20 mouse cellular contexts compared by ENCODE assay signal in the genomic region with DNA sequence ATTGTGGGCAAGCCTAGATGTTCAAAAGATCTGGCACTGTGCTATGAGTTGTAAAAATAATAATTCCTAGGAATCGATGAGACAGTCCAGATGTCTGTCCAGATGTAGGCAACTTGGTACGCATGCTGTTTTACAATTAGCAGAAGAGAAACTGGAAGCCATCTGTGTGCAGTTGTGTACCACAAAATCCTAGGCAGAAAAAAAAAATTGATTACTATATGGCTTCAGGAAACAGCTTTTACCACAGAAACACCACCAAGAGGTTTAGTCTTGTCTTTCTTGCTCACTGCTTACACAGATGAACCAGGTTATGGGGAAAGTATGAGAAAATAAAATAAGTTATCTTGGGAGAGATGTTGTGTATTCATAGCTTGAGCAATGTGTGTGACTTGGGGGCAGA.
"Had no signal": no experiment of that assay in that cellular context is flagged by ENCODE, and none has a peak within 500 bp of the region (broad histone marks: within the 10 kb centered on the region; RNA-seq: fewer than 3 reads in every experiment).

No protein-coding gene starts in this region.

- H3K9me3 ChIP-seq: limb, embryonic 13.5 days; liver, embryonic 13.5 days; midbrain, embryonic 12.5 days; midbrain, embryonic 15.5 days; neural tube, embryonic 12.5 days; neural tube, embryonic 15.5 days; stomach, embryonic 15.5 days had no signal

- H3K4me1 ChIP-seq: limb, embryonic 13.5 days; neural tube, embryonic 12.5 days; stomach, embryonic 15.5 days had no signal

- H3K27ac ChIP-seq: layer of hippocampus, adult 2 months; limb, embryonic 13.5 days; liver, embryonic 13.5 days; midbrain, embryonic 12.5 days; midbrain, embryonic 15.5 days; neural tube, embryonic 12.5 days; neural tube, embryonic 15.5 days; stomach, embryonic 15.5 days had no signal

- H3K4me3 ChIP-seq: layer of hippocampus, adult 2 months; limb, embryonic 13.5 days; liver, embryonic 13.5 days; midbrain, embryonic 12.5 days; midbrain, embryonic 15.5 days; neural tube, embryonic 12.5 days; neural tube, embryonic 15.5 days; stomach, embryonic 15.5 days had no signal

- H3K9ac ChIP-seq: limb, embryonic 13.5 days; liver, embryonic 13.5 days; lung, embryonic 14.5 days; midbrain, embryonic 12.5 days; midbrain, embryonic 15.5 days; neural tube, embryonic 12.5 days; neural tube, embryonic 15.5 days; stomach, embryonic 15.5 days had no signal

- ATAC-seq: midbrain, embryonic 15.5 days had no signal

- H3K36me3 ChIP-seq: limb, embryonic 13.5 days; liver, embryonic 13.5 days; midbrain, embryonic 12.5 days; midbrain, embryonic 15.5 days; neural tube, embryonic 12.5 days; neural tube, embryonic 15.5 days; stomach, embryonic 15.5 days had no signal

- H3K27me3 ChIP-seq: limb, embryonic 13.5 days; liver, embryonic 13.5 days; midbrain, embryonic 12.5 days; midbrain, embryonic 15.5 days; neural tube, embryonic 12.5 days; neural tube, embryonic 15.5 days; stomach, embryonic 15.5 days had no signal

- H3K4me2 ChIP-seq: limb, embryonic 13.5 days; liver, embryonic 13.5 days; lung, embryonic 14.5 days; midbrain, embryonic 12.5 days; midbrain, embryonic 15.5 days; neural tube, embryonic 12.5 days; neural tube, embryonic 15.5 days; stomach, embryonic 15.5 days had no signal

- DNase-seq: kidney, adult 18-20 months; kidney, adult 9 months; kidney, postnatal 14 days; layer of hippocampus, adult 9-11 months; liver; liver, embryonic 13.5 days; lung, embryonic 14.5 days; lung, postnatal 10 days; lung, postnatal 36 days; retina, postnatal 1 day; right cerebral cortex, postnatal 25 days; spleen, adult 18-20 months; thymus, postnatal 36 days had no signal
